Mouse (Mus musculus) adrenal gland, postnatal 0 days (tissue): ENCODE results near the gene Edc3. TPM values are rescaled to one million over a fixed set of nuclear protein-coding genes. Genes with fewer than 3 reads are reported as not detected.

Experiments used
- polyA plus RNA-seq: library from polyadenylated mRNA; unstranded; fragments of >200 nt; fragmentation: Nextera tagmentation; extraction: Ambion mirVana; gene quantifications from 2 replicates; pipeline ENCODE4 v1.2.1, GENCODE M21; 2015

Gene Edc3
- 14.6 and 18.0 TPM in 2 replicates for polyA plus RNA-seq

DNA sequence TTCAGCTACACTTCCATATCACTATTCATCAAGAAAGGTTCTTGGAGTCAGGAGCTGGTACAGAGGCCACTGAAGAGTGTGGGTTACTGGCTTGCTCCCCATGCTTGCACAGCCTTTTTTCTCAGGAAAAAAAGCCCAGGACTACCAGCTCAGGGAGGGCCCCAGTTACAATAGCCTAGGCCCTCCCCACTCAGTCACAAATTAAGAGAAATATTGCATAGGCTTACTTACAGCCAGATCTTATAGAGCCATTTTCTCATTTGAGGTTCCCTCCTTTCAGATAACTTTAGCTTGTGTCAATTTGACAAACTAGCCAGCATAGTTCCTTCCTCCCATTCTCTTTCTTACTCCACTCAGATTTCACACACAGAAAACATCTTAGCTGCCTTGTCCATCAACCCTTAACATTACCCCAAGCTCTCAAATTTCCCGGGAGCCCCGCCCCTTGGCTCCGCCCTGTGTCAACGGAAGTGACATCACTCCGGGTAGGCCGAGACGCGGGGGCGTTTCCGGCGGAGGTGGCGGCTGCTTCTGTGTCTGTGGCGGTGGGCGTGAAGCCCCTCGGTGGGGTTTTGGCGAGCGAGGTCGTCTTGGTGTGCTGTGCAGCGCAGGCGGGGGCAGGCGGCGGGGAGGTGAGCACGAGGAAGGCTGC lies at the start of gene Edc3:
Gene Edc3 (plus strand): TSS at position 473 of the 652 bp plus-strand sequence.

GRCm38 (mm10) chr9:57683520-57683919 lies 24.8 kb upstream of the Edc3 start, which contains the start of gene Cyp1a2:
Gene Cyp1a2, minus strand, starts transcription at chr9:57683703.

DNA sequence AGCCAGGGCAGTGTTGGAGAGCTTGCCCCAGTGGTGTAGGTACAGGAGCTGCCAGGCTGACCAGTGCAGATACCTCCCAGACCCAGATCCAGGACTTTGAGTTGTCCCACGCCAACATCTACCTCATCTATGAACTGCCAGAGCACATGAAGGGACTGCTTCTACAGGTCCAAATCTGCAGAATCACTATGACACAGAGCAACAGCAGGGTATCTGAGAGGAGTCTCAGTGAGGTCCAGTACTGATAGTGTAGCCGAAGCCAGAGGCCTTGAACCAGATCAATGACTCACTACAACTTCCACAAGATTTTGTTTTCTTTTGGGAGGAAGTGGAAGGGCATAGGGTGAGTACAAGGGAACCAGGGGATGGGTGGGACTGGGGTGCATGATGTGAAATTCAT lies 20.6 kb upstream of the Edc3 start, which contains the start of gene Cyp1a1:
Gene Cyp1a1 (plus strand): TSS at position 178 of the 400 bp plus-strand sequence.

GRCm38 (mm10) chr9:57765364-57766351 lies 57.3 kb downstream of the Edc3 start, which contains the start of gene Clk3:
Gene Clk3, minus strand, starts transcription at chr9:57765860.

Other genes with a start within 250 kb of the Edc3 start
- gene Scamp5, start 240.5 kb upstream of the Edc3 start, polyA plus RNA-seq, result 14.9 and 18.4 TPM in 2 replicates
- 6.5 and 11.3 TPM in 2 replicates for gene Rpp25, start 204.5 kb upstream of the Edc3 start, polyA plus RNA-seq
- gene Cox5a, start 187.3 kb upstream of the Edc3 start, polyA plus RNA-seq, result 414 and 515 TPM in 2 replicates
- gene Fam219b, start 171.0 kb upstream of the Edc3 start, polyA plus RNA-seq, result 12.6 and 16.0 TPM in 2 replicates
- 22.8 and 35.4 TPM in 2 replicates for gene Mpi, start 155.8 kb upstream of the Edc3 start, polyA plus RNA-seq
- 50.5 and 72.3 TPM in 2 replicates for gene Scamp2, start 147.6 kb upstream of the Edc3 start, polyA plus RNA-seq
- gene Ulk3, start 119.1 kb upstream of the Edc3 start, polyA plus RNA-seq, result 8.6 and 11.9 TPM in 2 replicates
- 0.07 TPM in 1 of 2 replicates, not detected in the other for gene Cplx3, start 102.3 kb upstream of the Edc3 start, polyA plus RNA-seq
- 0.08 TPM in 1 of 2 replicates, not detected in the other for gene Lman1l, start 87.8 kb upstream of the Edc3 start, polyA plus RNA-seq
- gene Csk, start 54.9 kb upstream of the Edc3 start, polyA plus RNA-seq, result 18.7 and 22.1 TPM in 2 replicates
- gene Cyp1a2, start 24.8 kb upstream of the Edc3 start, polyA plus RNA-seq, result 0.19 and 0.49 TPM in 2 replicates
- 0.06 TPM in 1 of 2 replicates, not detected in the other for gene Cyp1a1, start 20.6 kb upstream of the Edc3 start, polyA plus RNA-seq
- gene Clk3, start 57.3 kb downstream of the Edc3 start, polyA plus RNA-seq, result 35.8 and 51.4 TPM in 2 replicates
- gene Arid3b, start 128.3 kb downstream of the Edc3 start, polyA plus RNA-seq, result 3.0 and 4.0 TPM in 2 replicates
- gene Ubl7, start 202.4 kb downstream of the Edc3 start, polyA plus RNA-seq, result 97.8 and 135 TPM in 2 replicates
- gene Sema7a, start 231.6 kb downstream of the Edc3 start, polyA plus RNA-seq, result 0.58 and 0.77 TPM in 2 replicates